Mouse (Mus musculus) hindbrain, embryonic 16.5 days (tissue): ENCODE results near the gene BC024978. TPM values are rescaled to one million over a fixed set of nuclear protein-coding genes. Genes with fewer than 3 reads are reported as not detected.

Experiments
- ATAC-seq: fragments of 200-750 bp; cut with Nextera tagmentation; 2 replicates; pipeline ENCODE4 v1.8.0; 2017; ENCODE audit warnings: moderate TSS enrichment, moderate library complexity
- H3K27ac ChIP-seq: fragments of 300-500 bp; sonication (generic); 2 replicates; pipeline ENCODE4 v1.5.1; 2014; ENCODE audit warnings: low read depth, mild to moderate bottlenecking, control low read depth, low read length, moderate library complexity
- H3K27me3 ChIP-seq: fragments of 300-500 bp; sonication (generic); replicated peaks from 2 replicates; pipeline ENCODE4 v1.6.1; 2014; ENCODE audit warnings: low read length; ENCODE audit not compliant: control insufficient read depth, insufficient read depth
- H3K36me3 ChIP-seq: fragments of 300-500 bp; sonication (generic); 2 replicates; pipeline ENCODE4 v1.6.1; 2014; ENCODE audit warnings: mild to moderate bottlenecking, low read length, moderate library complexity, mixed read lengths; ENCODE audit not compliant: control insufficient read depth, insufficient read depth
- H3K4me1 ChIP-seq: fragments of 300-500 bp; sonication (generic); 2 replicates; pipeline ENCODE4 v1.6.1; 2014; ENCODE audit warnings: low read depth, low read length; ENCODE audit not compliant: control insufficient read depth, insufficient read depth
- H3K4me2 ChIP-seq: fragments of 300-500 bp; sonication (generic); 2 replicates; pipeline ENCODE4 v1.6.1; 2014; ENCODE audit warnings: mild to moderate bottlenecking, low read length, control low read depth, moderate library complexity
- H3K4me3 ChIP-seq: fragments of 300-500 bp; sonication (generic); 2 replicates; pipeline ENCODE4 v1.5.1; 2014; ENCODE audit warnings: mild to moderate bottlenecking, low read length, control low read depth, moderate library complexity
- H3K9ac ChIP-seq: fragments of 300-500 bp; sonication (generic); 2 replicates; pipeline ENCODE4 v1.6.1; 2014; ENCODE audit warnings: low read depth, mild to moderate bottlenecking, control low read depth, low read length, moderate library complexity
- H3K9me3 ChIP-seq: fragments of 300-500 bp; sonication (generic); 2 replicates; pipeline ENCODE4 v1.6.1; 2014; ENCODE audit warnings: mild to moderate bottlenecking, low read length, moderate library complexity; ENCODE audit not compliant: control insufficient read depth
- WGBS: fragments of 180-500 bp; shearing (Covaris S2); extraction: QIAGEN DNeasy Blood & Tissue Kit; methylation state at CpG from one replicate; pipeline ENCODE4 v1.1.7; 2014; 5-methylcytosine and 5-hydroxymethylcytosine counted together
- polyA plus RNA-seq: library from polyadenylated mRNA; unstranded; fragments of >200 nt; fragmentation: Nextera tagmentation; extraction: Ambion mirVana; gene quantifications from 2 replicates; pipeline ENCODE4 v1.2.1, GENCODE M21; 2015

Gene BC024978
- polyA plus RNA-seq, 1 experiment from 2014 or later, result 2.7 TPM

GRCm38 (mm10) chr7:27227676-27228075 is 32.1 kb downstream of the BC024978 start:
- peak overlapping the region; percentile 82 for H3K4me3 ChIP-seq
- no peaks in the 10 kb centered on the region for H3K9me3 ChIP-seq
- H3K36me3 ChIP-seq, result no peaks in the 10 kb centered on the region
- no peaks in the 10 kb centered on the region for H3K27me3 ChIP-seq
- WGBS, result 1% methylated on average over 10 of the region's 10 CpGs
- ATAC-seq, result no peak
- H3K4me2 ChIP-seq, result peak overlapping the region; percentile 77
- H3K9ac ChIP-seq, result peak overlapping the region; percentile 95
- H3K4me1 ChIP-seq, result peaks cover 45% of the 10 kb centered on the region
- H3K27ac ChIP-seq, result peak overlapping the region; percentile 88

- peak within 1 kb of the TSS; percentile 88 for H3K27ac ChIP-seq
- peaks cover 44% of the 10 kb centered on the region for H3K4me1 ChIP-seq
- H3K36me3 ChIP-seq, result no peaks in the 10 kb centered on the region
- 0% methylated on average over 47 of the region's 49 CpGs for WGBS
- H3K4me3 ChIP-seq, result peak within 1 kb of the TSS; percentile 82
- no peaks in the 10 kb centered on the region for H3K9me3 ChIP-seq
- no peaks in the 10 kb centered on the region for H3K27me3 ChIP-seq
- H3K9ac ChIP-seq, result peak within 1 kb of the TSS; percentile 95
- peak; percentile 86 for ATAC-seq
- peak within 1 kb of the TSS; percentile 77 for H3K4me2 ChIP-seq
These were observed 32.8 kb downstream of the BC024978 start, which contains the start of gene Itpkc for GRCm38 (mm10) chr7:27228281-27228821. Gene Itpkc, minus strand, starts transcription at chr7:27228661.

GRCm38 (mm10) chr7:27228865-27229264 is 33.3 kb downstream of the BC024978 start:
- Histone ChIP-seq H3K9ac (peak overlapping the region; percentile 95), H3K27ac (peak overlapping the region; percentile 88), H3K4me2 (peak overlapping the region; percentile 77), H3K4me3 (peak overlapping the region; percentile 82), H3K4me1 (peaks cover 45% of the 10 kb centered on the region), H3K27me3 (no peaks in the 10 kb centered on the region), H3K9me3 (no peaks in the 10 kb centered on the region), H3K36me3 (no peaks in the 10 kb centered on the region)
- no peak; the same call in 1 of the 2 replicates for ATAC-seq
- 15% methylated on average over 6 of the region's 6 CpGs for WGBS

- 79% methylated on average over 4 of the region's 4 CpGs for WGBS
- H3K27ac ChIP-seq, result no peak overlapping the region
- no peak for ATAC-seq
- H3K4me2 ChIP-seq, result no peak overlapping the region
- H3K36me3 ChIP-seq, result no peaks in the 10 kb centered on the region
- H3K27me3 ChIP-seq, result no peaks in the 10 kb centered on the region
- no peak overlapping the region for H3K9ac ChIP-seq
- H3K4me3 ChIP-seq, result no peak overlapping the region
- H3K4me1 ChIP-seq, result peaks cover 28% of the 10 kb centered on the region
- no peaks in the 10 kb centered on the region for H3K9me3 ChIP-seq
These were observed 35.2 kb downstream of the BC024978 start for GRCm38 (mm10) chr7:27230781-27231180.

GRCm38 (mm10) chr7:27231693-27232331 is 36.2 kb downstream of the BC024978 start:
- Histone ChIP-seq H3K9me3 (no peaks in the 10 kb centered on the region), H3K36me3 (no peaks in the 10 kb centered on the region), H3K4me1 (peaks cover 17% of the 10 kb centered on the region), H3K4me2 (no peak overlapping the region), H3K27ac (no peak overlapping the region), H3K9ac (no peak overlapping the region), H3K27me3 (no peaks in the 10 kb centered on the region), H3K4me3 (no peak overlapping the region)
- no peak for ATAC-seq
- WGBS, result 71% methylated on average over 7 of the region's 7 CpGs

GRCm38 (mm10) chr7:27232781-27233281 is 37.2 kb downstream of the BC024978 start, which contains the start of gene Coq8b:
Gene Coq8b, plus strand, starts transcription at chr7:27233023.
- WGBS, result under 1% methylated on average over 25 of the region's 25 CpGs
- Histone ChIP-seq H3K4me2 (peak within 1 kb of the TSS; percentile 92), H3K4me3 (peak within 1 kb of the TSS; percentile 74), H3K4me1 (peaks cover 12% of the 10 kb centered on the region), H3K27me3 (no peaks in the 10 kb centered on the region), H3K9ac (peak within 1 kb of the TSS; percentile 76), H3K27ac (peak within 1 kb of the TSS; percentile 83), H3K36me3 (0 out of 2 replicates have a peak, but pooled peaks cover 3% of the 10 kb centered on the region), H3K9me3 (no peaks in the 10 kb centered on the region)
- ATAC-seq, result peak; percentile 94

GRCm38 (mm10) chr7:27233300-27233699 is 37.7 kb downstream of the BC024978 start:
- Histone ChIP-seq H3K27me3 (no peaks in the 10 kb centered on the region), H3K36me3 (0 out of 2 replicates have a peak, but pooled peaks cover 3% of the 10 kb centered on the region), H3K4me3 (peak overlapping the region; percentile 74), H3K27ac (peak overlapping the region; percentile 64), H3K4me2 (peak overlapping the region; percentile 92), H3K9ac (peak overlapping the region; percentile 76), H3K4me1 (peaks cover 12% of the 10 kb centered on the region), H3K9me3 (no peaks in the 10 kb centered on the region)
- WGBS, result 0% methylated on average over 6 of the region's 6 CpGs
- peak; percentile 25; the same call in 1 of the 2 replicates for ATAC-seq

GRCm38 (mm10) chr7:27235726-27236125 is 40.1 kb downstream of the BC024978 start:
- Histone ChIP-seq H3K27me3 (no peaks in the 10 kb centered on the region), H3K36me3 (peaks cover 10% of the 10 kb centered on the region; the same call in 1 of the 2 replicates), H3K4me2 (no peak overlapping the region), H3K4me3 (no peak overlapping the region), H3K27ac (no peak overlapping the region), H3K9me3 (no peaks in the 10 kb centered on the region), H3K9ac (no peak overlapping the region), H3K4me1 (peaks cover 8% of the 10 kb centered on the region)
- ATAC-seq, result no peak
- 90% methylated on average over 2 of the region's 2 CpGs for WGBS

- 87% methylated on average over 2 of the region's 2 CpGs for WGBS
- Histone ChIP-seq H3K9me3 (no peaks in the 10 kb centered on the region), H3K4me2 (no peak overlapping the region), H3K27ac (no peak overlapping the region), H3K9ac (no peak overlapping the region), H3K4me3 (no peak overlapping the region), H3K36me3 (peaks cover 18% of the 10 kb centered on the region), H3K27me3 (no peaks in the 10 kb centered on the region), H3K4me1 (peaks cover 8% of the 10 kb centered on the region)
- ATAC-seq, result no peak
These were observed 41.9 kb downstream of the BC024978 start for GRCm38 (mm10) chr7:27237527-27237926.
